Mouse (Mus musculus) telencephalon, adult 2 months (tissue): ENCODE measurements around the gene Iqcf4.
A peak's percentile ranks its signal among the peaks of the same experiment; 100 is the strongest.
"Not testable (repeated sequence)": the region's sequence is repeated elsewhere in the genome, so short reads cannot be mapped to it uniquely, and the experiment has no call there.

Experiments used
- DNase-seq: peaks from one replicate; pipeline ENCODE4 v3.0.0-alpha.2; 2011; ENCODE audit warnings: low read depth, low spot score

Gene Iqcf4

GRCm38 (mm10) chr9:106570896-106571295, at the start of gene Iqcf4:
TSS of gene Iqcf4 (minus strand) at chr9:106570996.
- DNase-seq: no peak

GRCm38 (mm10) chr9:106617496-106617895, 46.7 kb upstream of the Iqcf4 start:
- no peak for DNase-seq

DNA sequence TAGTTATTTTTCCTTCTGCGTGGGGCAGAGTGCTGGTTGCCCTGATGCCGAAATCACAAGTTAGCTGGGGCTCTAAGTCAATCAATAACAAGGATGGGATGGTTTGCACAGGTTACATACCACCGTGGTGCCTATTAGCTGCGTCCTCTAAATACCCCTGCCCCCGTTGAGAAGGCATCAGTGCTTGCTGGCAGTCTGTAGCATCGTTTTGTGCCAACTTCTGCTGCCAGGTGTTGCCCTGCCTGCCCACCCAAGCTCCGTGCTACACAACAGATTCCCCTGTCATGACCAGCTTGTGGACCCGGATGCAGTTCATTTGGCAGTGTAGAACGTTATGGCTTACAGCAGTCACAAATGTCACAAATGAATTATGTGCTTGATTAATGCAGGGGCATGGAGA, 45.5 kb upstream of the Iqcf4 start:
- no peak for DNase-seq

GRCm38 (mm10) chr9:106614616-106615015, 43.8 kb upstream of the Iqcf4 start:
- no peak for DNase-seq

DNA sequence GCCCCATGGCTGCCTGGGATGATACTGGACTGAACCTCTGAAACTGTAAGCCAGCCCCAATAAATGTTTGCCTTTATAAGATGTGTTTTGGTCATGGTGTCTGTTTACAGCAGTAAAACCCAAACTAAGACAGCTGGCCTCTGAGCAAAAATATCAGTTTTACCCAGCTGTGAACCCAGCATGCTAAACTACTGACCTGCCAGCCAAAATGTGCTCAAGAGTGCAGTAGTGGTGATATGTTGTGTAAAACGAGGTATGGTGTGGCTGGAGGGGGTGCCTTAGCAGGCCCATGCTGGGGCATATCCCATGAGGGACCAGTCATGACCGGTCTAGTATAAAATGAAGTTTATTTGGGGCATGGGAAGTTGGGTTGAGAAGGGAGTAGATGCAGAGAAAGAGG, 43.2 kb upstream of the Iqcf4 start:
- no peak for DNase-seq

GRCm38 (mm10) chr9:106610727-106611126, 39.9 kb upstream of the Iqcf4 start:
- DNase-seq: no peak

GRCm38 (mm10) chr9:106600546-106600945, 29.8 kb upstream of the Iqcf4 start:
- DNase-seq: no peak

- no peak for DNase-seq
Measured at GRCm38 (mm10) chr9:106598466-106598865, 27.7 kb upstream of the Iqcf4 start.

DNA sequence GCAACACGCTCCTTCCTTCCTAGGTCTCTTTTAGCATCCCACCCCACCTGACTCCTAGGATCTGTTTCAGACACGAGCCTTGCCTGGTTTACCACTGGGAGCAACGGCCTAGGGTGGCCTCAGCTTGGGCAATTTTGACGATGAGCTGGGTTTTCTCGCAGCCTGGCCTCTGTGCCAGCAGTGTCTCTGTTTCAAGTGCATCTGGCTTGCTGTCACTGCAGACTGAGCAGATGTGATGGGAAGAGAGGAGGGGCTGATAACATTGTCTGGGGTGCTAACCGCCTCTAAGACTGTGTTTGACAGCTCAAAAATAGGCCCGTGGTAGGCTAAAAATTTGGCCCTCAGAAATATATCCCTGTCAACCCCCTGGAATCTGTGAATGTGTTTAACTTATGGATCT, 25.0 kb upstream of the Iqcf4 start:
- peak; percentile 74 for DNase-seq

- not testable (repeated sequence) for DNase-seq
Measured at GRCm38 (mm10) chr9:106595402-106595801, 24.6 kb upstream of the Iqcf4 start.

GRCm38 (mm10) chr9:106592158-106592557, 21.4 kb upstream of the Iqcf4 start:
- DNase-seq: peak; percentile 58

DNA sequence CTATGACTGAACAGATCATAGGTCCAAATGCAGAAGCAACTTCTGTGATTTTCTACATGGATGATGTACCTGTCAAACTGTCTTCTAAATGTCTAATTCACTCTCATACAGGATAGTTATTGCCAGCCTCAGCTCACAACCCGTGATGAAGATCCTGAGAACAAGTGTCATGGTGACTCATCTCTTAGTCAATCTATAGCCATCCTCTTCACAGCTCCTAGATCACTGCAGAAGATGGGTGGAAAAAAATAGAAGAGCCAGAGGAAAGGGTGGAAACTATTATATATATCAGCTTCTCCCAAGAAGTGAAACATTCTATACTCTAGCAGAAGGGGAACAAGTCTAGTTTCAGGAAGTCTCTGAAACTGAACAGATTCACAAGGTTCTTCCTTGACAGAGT, 11.8 kb upstream of the Iqcf4 start:
- no peak for DNase-seq

GRCm38 (mm10) chr9:106580016-106580415, 9.2 kb upstream of the Iqcf4 start:
- DNase-seq: peak; percentile 87

GRCm38 (mm10) chr9:106576112-106576511, 5.3 kb upstream of the Iqcf4 start:
- DNase-seq: no peak

- DNase-seq: no peak
Measured at GRCm38 (mm10) chr9:106573366-106573765, 2.6 kb upstream of the Iqcf4 start.

DNA sequence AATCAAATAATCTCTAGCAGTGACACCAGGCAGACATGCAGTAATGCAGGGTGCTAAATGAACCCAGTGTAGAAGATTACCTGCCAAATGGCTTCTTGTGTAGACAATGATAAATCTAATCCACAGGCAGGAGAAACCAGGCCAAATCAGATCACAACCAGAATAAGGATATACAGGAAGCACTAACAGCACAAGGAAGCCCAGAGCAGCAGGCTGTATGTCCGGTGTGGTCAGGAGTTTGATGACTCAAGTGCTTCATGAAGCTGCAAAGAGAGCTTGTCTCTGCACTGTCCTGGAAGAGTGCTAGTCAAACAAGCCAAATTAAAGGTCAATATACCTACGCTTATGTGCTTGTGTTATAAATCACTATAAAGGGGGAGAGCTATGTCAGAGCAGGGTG, 1.4 kb upstream of the Iqcf4 start:
- no peak for DNase-seq

DNA sequence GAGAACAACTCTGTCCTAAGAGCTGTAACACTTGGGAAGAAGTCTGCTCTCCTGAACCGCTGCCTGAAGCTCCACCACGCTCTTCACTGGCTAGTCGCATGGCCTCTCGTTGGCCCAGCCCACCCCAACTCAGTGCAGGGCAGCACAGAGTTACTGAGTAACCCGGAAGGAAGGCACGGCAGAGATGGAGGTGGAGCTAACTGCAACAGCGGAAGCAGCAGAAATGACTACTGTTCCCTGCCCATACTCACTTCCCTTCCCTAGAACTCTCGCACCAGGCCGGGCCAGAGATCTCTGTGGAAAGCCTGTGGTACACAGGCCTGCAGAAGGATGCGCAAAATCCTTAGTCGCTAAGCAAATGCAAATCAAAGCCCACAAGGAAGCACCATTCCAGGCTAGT, 4.4 kb downstream of the Iqcf4 start:
- no peak for DNase-seq

DNA sequence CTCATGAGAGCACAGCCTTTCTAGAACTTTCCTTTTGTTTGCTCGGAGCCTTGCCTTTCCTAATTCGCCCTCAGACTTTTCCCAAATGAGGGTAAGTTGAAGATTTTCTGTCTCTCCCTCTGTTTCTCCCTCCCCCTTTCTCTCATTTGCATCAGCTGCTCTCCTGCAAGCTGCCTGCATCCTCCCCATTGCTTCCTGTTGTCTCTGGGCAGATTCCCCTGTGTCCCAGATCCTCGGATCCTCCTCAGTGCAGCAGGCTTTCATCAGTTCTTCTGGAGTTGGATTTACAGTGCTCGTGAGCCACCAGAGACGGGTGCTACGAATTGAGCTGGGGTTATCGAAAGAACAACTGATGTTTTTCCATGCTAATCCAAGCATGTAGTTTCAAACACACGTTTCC, 6.8 kb downstream of the Iqcf4 start:
- DNase-seq: no peak

DNA sequence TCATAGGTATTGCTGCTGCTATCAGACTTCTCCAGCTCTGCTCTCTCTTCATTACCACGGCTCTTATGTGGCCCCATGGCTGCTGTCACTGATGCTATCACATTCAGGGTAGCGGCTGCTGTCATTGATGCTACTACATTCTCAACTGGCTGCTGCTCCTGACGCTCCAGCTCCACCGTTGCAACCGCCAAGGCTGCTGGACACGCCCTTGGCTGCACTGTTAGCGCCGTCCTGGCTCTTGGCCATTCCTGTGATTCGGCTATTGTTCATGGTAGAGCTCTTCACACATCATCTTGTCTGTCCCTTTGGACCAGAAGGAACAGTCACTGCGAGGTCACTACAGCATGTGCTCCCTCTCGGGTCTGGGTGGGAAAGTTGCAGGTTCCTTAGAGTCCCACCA, 8.5 kb downstream of the Iqcf4 start:
- no peak for DNase-seq

DNA sequence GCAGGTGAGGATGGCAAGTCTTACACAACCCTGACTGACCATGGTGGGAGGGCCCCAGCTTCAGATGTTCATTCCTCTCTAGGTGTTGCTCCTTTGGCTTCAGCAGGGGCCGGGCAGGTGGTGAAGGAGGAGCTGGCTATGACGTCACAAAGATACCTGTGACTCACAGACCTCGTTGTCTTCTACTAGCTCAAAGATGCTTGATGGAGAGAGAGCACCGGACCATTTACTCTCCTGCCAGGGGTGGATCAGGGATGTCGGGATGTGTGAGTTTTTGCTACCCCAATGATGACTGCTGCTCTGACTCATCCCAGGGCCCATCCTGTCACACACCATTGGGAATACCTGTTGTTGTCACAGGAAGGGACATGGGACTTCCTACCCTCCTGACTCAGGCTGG, 9.3 kb downstream of the Iqcf4 start, which contains the start of gene Iqcf3:
TSS of gene Iqcf3 (minus strand) at position 101 of the 400 bp plus-strand sequence.
- no peak for DNase-seq

DNA sequence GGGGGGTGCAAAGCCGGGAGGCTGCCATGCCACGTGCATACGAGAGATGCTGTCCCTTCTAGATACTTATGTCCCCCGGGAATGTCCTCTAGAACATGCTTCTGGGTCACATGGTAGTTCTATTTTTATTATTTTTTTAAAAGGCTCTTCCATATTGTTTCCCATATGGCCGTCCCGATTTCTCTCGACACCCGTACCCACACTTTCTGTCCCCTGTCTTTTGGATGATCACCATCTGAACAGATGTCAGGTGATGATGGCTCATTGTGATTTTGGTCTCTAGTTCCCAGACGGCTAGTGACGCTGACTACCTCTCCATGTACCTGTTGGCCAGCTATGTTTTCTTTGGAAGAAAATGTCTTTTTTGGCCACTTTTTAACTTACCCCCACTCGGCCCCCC, 35.8 kb downstream of the Iqcf4 start:
- peak; percentile 55 for DNase-seq

DNA sequence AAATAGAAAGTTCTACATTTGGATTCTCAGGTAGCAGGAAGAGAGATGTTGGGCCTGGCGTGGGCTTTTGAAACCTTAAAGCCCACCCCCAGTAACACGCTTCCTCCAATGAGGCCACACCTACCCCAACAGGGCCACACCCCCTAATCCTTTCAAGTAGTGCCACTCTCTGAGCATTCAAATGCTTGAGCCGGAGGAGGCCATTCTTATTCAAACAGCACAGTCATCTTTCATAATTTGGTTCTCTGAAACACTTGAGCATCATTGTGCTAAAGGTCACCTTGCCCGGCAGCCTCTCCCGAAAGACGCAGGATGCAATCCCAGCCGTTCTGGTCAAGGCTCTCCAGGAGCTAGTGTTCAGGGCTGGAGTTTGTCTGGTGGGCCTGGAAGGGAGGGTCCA, 36.5 kb downstream of the Iqcf4 start:
- no peak for DNase-seq

GRCm38 (mm10) chr9:106531833-106532232, 39.0 kb downstream of the Iqcf4 start:
- DNase-seq: peak; percentile 39

GRCm38 (mm10) chr9:106519909-106520308, 50.9 kb downstream of the Iqcf4 start:
- no peak for DNase-seq

GRCm38 (mm10) chr9:106519433-106519832, 51.4 kb downstream of the Iqcf4 start:
- no peak for DNase-seq
